Mouse (Mus musculus): ENCODE results near the gene 4932414N04Rik.
"Not testable (repeated sequence)": the region's sequence is repeated elsewhere in the genome, so short reads cannot be mapped to it uniquely, and the experiment has no call there.

4932414N04Rik gene

GRCm38 (mm10) chr2:68656186-68656585 lies at the start of gene 4932414N04Rik:
Gene 4932414N04Rik, plus strand, starts transcription at chr2:68656486.
- not testable (repeated sequence) for DNase-seq

- DNase-seq = no peak
These were observed 75.9 kb downstream of the 4932414N04Rik start for GRCm38 (mm10) chr2:68732216-68732615.

GRCm38 (mm10) chr2:68739772-68740739 lies 83.8 kb downstream of the 4932414N04Rik start:
- DNase-seq = no peak

- peak in 1 of 2 experiments; percentile 6 for DNase-seq
These were observed 88.3 kb downstream of the 4932414N04Rik start for GRCm38 (mm10) chr2:68744599-68744998.

GRCm38 (mm10) chr2:68756179-68756578 lies 99.9 kb downstream of the 4932414N04Rik start:
- no peak for DNase-seq

GRCm38 (mm10) chr2:68756793-68757192 lies 100.5 kb downstream of the 4932414N04Rik start:
- DNase-seq = peak; percentile 30 to 34

- no peak for DNase-seq
These were observed 109.1 kb downstream of the 4932414N04Rik start for GRCm38 (mm10) chr2:68765371-68765770.

GRCm38 (mm10) chr2:68767186-68767890 lies 111.1 kb downstream of the 4932414N04Rik start:
- DNase-seq = no peak

GRCm38 (mm10) chr2:68782268-68783132 lies 126.2 kb downstream of the 4932414N04Rik start:
- no peak for DNase-seq

- DNase-seq = not testable (repeated sequence)
These were observed 127.4 kb downstream of the 4932414N04Rik start for GRCm38 (mm10) chr2:68783664-68784063.

GRCm38 (mm10) chr2:68784710-68785427 lies 128.6 kb downstream of the 4932414N04Rik start:
- peak; percentile 78 to 79 for DNase-seq

GRCm38 (mm10) chr2:68787161-68787675 lies 130.9 kb downstream of the 4932414N04Rik start:
- no peak for DNase-seq

- DNase-seq = no peak
These were observed 136.0 kb downstream of the 4932414N04Rik start for GRCm38 (mm10) chr2:68792296-68792695.

- DNase-seq = no peak
These were observed 137.2 kb downstream of the 4932414N04Rik start for GRCm38 (mm10) chr2:68793472-68793871.

- DNase-seq = no peak
These were observed 137.9 kb downstream of the 4932414N04Rik start for GRCm38 (mm10) chr2:68794181-68794580.

GRCm38 (mm10) chr2:68794616-68795015 lies 138.3 kb downstream of the 4932414N04Rik start:
- DNase-seq = peak; percentile 7 to 11

- DNase-seq = no peak
These were observed 139.9 kb downstream of the 4932414N04Rik start for GRCm38 (mm10) chr2:68796011-68796775.

GRCm38 (mm10) chr2:68797106-68797505 lies 140.8 kb downstream of the 4932414N04Rik start:
- no peak for DNase-seq
